Mouse (Mus musculus): ENCODE measurements around the gene Gk5. TPM values are rescaled to one million over a fixed set of nuclear protein-coding genes. Genes with fewer than 3 reads are reported as not detected.

Gene Gk5
- total and polyA plus RNA-seq, 3 experiments, result 2.0 to 2.4 (median 2.2) TPM

GRCm38 (mm10) chr9:96228285-96228684 lies 109.1 kb downstream of the Gk5 start:
- Histone ChIP-seq H3K4me2 (ENCODE audit: insufficient read depth, low read depth, poor library complexity, severe bottlenecking) (no peak overlapping the region), H3K4me1 (ENCODE audit: control insufficient read depth in 1 of 2, insufficient read depth in 2 of 2) (no peaks in the 10 kb centered on the region), H3K9me3 (replicated peaks; ENCODE audit: low read length) (no peaks in the 10 kb centered on the region), H3K36me3 (replicated peaks in 1 of 2; ENCODE audit: control insufficient read depth in 1 of 2, insufficient read depth in 1 of 2, low read length in 1 of 2) (no peaks in the 10 kb centered on the region), H3K9ac (ENCODE audit: insufficient read depth, low read depth) (no peak overlapping the region), H3K27me3 (replicated peaks) (no peaks in the 10 kb centered on the region), H3K4me3 (replicated peaks in 1 of 3; ENCODE audit: low read depth in 2 of 3, low read length in 2 of 3, poor library complexity in 1 of 3) (no peak overlapping the region), H3K27ac (ENCODE audit: insufficient read depth, low read depth) (no peak overlapping the region), H3K79me2 (replicated peaks; ENCODE audit: control insufficient read depth, extremely low read depth, insufficient read depth, poor library complexity, severe bottlenecking) (no peaks in the 10 kb centered on the region)
- in situ Hi-C loops (cut with MboI; ENCODE audit: low pct_ligation_motif_present, low pct_unique_long_range_greater_than_20kb, low sequenced_read_pairs) (no loop called here), dilution Hi-C loops (cut with MboI; ENCODE audit: extremely low pct_ligation_motif_present, extremely low pct_unique_long_range_greater_than_20kb, low sequenced_read_pairs) (no loop called here)
- DNase-seq (ENCODE audit: extremely low read depth), result no peak
- TF ChIP-seq PAX5 (IDR thresholded peaks at IDR 0.05; ENCODE audit: low read length), result no peak
- no peak for TF ChIP-seq ZNF384 (IDR thresholded peaks at IDR 0.05; ENCODE audit: low read depth, low read length)
- TF ChIP-seq MAZ (IDR thresholded peaks at IDR 0.05; ENCODE audit: low read depth, low read length), result no peak
- no peak for TF ChIP-seq SMC3 (IDR thresholded peaks at IDR 0.05; ENCODE audit: low read depth, low read length)
- no peak for TF ChIP-seq MEF2A (IDR thresholded peaks at IDR 0.05; ENCODE audit: borderline replicate concordance, low read depth, low read length)
- TF ChIP-seq MXI1 (IDR thresholded peaks at IDR 0.05; ENCODE audit: low read depth, low read length), result no peak
- TF ChIP-seq RAD21 (IDR thresholded peaks at IDR 0.05; ENCODE audit: low read depth, low read length), result no peak
- TF ChIP-seq E2F4 (IDR thresholded peaks at IDR 0.05; ENCODE audit: insufficient replicate concordance, low read depth, low read length), result no peak
- no peak for TF ChIP-seq CHD1 (IDR thresholded peaks at IDR 0.05; ENCODE audit: low read depth, low read length)
- TF ChIP-seq RCOR1 (conservative IDR thresholded peaks at IDR 0.05; ENCODE audit: low read depth, low read length), result no peak
- no peak for TF ChIP-seq CHD2 (IDR thresholded peaks at IDR 0.05; ENCODE audit: low read length)
- no peak for TF ChIP-seq IRF4 (IDR thresholded peaks at IDR 0.05; ENCODE audit: low read depth, low read length)
- no peak for TF ChIP-seq NELFE (IDR thresholded peaks at IDR 0.05; ENCODE audit: low read depth, low read length)
- TF ChIP-seq EP300 (IDR thresholded peaks at IDR 0.05; ENCODE audit: low read length), result no peak
- TF ChIP-seq ZC3H11A (IDR thresholded peaks at IDR 0.05; ENCODE audit: low read depth, low read length), result no peak
- no peak for TF ChIP-seq MYC (IDR thresholded peaks at IDR 0.05; ENCODE audit: low read depth, low read length)
- no peak for TF ChIP-seq USF1 (IDR thresholded peaks at IDR 0.05; ENCODE audit: low read depth, low read length)
- no peak for TF ChIP-seq GABPA (IDR thresholded peaks at IDR 0.05; ENCODE audit: insufficient replicate concordance, low read depth, low read length)
- TF ChIP-seq ETS1 (conservative IDR thresholded peaks at IDR 0.05; ENCODE audit: low read depth, low read length), result no peak
- TF ChIP-seq UBTF (IDR thresholded peaks at IDR 0.05; ENCODE audit: low read depth, low read length), result no peak

GRCm38 (mm10) chr9:96230271-96230670 lies 111.1 kb downstream of the Gk5 start:
- no peaks in the 10 kb centered on the region for H3K27me3 ChIP-seq (replicated peaks)
- no peaks in the 10 kb centered on the region for H3K36me3 ChIP-seq (replicated peaks in 1 of 2; ENCODE audit: control insufficient read depth in 1 of 2, insufficient read depth in 1 of 2, low read length in 1 of 2)
- TF ChIP-seq SMC3 (IDR thresholded peaks at IDR 0.05; ENCODE audit: low read depth, low read length) (no peak), MAFK (IDR thresholded peaks at IDR 0.05; ENCODE audit: insufficient replicate concordance, low read length) (no peak), TCF12 (IDR thresholded peaks at IDR 0.05; ENCODE audit: low read depth, low read length) (no peak), USF1 (IDR thresholded peaks at IDR 0.05; ENCODE audit: low read depth, low read length) (no peak), MAZ (IDR thresholded peaks at IDR 0.05; ENCODE audit: low read depth, low read length) (no peak), ZMIZ1 (IDR thresholded peaks at IDR 0.05; ENCODE audit: low read depth, low read length) (no peak), CTCF (conservative IDR thresholded peaks at IDR 0.05 in 1 of 2, IDR thresholded peaks at IDR 0.05 in 1 of 2; ENCODE audit: low read depth in 2 of 2, low read length in 2 of 2) (no peak), MEF2A (IDR thresholded peaks at IDR 0.05; ENCODE audit: borderline replicate concordance, low read depth, low read length) (no peak), MAX (IDR thresholded peaks at IDR 0.05; ENCODE audit: low read length) (no peak), EP300 (IDR thresholded peaks at IDR 0.05; ENCODE audit: low read length) (no peak), JUND (conservative IDR thresholded peaks at IDR 0.05; ENCODE audit: low read depth, low read length) (no peak), ZKSCAN1 (IDR thresholded peaks at IDR 0.05; ENCODE audit: borderline replicate concordance, low read depth, low read length) (no peak), CHD1 (IDR thresholded peaks at IDR 0.05; ENCODE audit: low read depth, low read length) (no peak), IRF4 (IDR thresholded peaks at IDR 0.05; ENCODE audit: low read depth, low read length) (no peak), UBTF (IDR thresholded peaks at IDR 0.05; ENCODE audit: low read depth, low read length) (no peak), POLR2AphosphoS2 (IDR thresholded peaks at IDR 0.05; ENCODE audit: low read depth, low read length) (no peak), E2F4 (IDR thresholded peaks at IDR 0.05; ENCODE audit: insufficient replicate concordance, low read depth, low read length) (no peak), JUN (IDR thresholded peaks at IDR 0.05; ENCODE audit: insufficient read depth, low read depth, low read length) (no peak), TBP (conservative IDR thresholded peaks at IDR 0.05; ENCODE audit: low read depth, low read length) (no peak)
- DNase-seq (ENCODE audit: extremely low read depth), result no peak
- no peaks in the 10 kb centered on the region for H3K79me2 ChIP-seq (replicated peaks; ENCODE audit: control insufficient read depth, extremely low read depth, insufficient read depth, poor library complexity, severe bottlenecking)
- no peak overlapping the region for H3K27ac ChIP-seq (ENCODE audit: insufficient read depth, low read depth)
- dilution Hi-C loops (cut with MboI; ENCODE audit: extremely low pct_ligation_motif_present, extremely low pct_unique_long_range_greater_than_20kb, low sequenced_read_pairs) (no loop called here), in situ Hi-C loops (cut with MboI; ENCODE audit: low pct_ligation_motif_present, low pct_unique_long_range_greater_than_20kb, low sequenced_read_pairs) (no loop called here)
- no peak overlapping the region for H3K4me2 ChIP-seq (ENCODE audit: insufficient read depth, low read depth, poor library complexity, severe bottlenecking)
- H3K4me3 ChIP-seq (replicated peaks in 1 of 3; ENCODE audit: low read depth in 2 of 3, low read length in 2 of 3, poor library complexity in 1 of 3), result no peak overlapping the region
- H3K9ac ChIP-seq (ENCODE audit: insufficient read depth, low read depth), result no peak overlapping the region
- no peaks in the 10 kb centered on the region for H3K4me1 ChIP-seq (ENCODE audit: control insufficient read depth in 1 of 2, insufficient read depth in 2 of 2)
- H3K9me3 ChIP-seq (replicated peaks; ENCODE audit: low read length), result no peaks in the 10 kb centered on the region

Measured in CH12.LX (cell line).